Mouse (Mus musculus): ENCODE results near the gene Pwwp2b.

DNA sequence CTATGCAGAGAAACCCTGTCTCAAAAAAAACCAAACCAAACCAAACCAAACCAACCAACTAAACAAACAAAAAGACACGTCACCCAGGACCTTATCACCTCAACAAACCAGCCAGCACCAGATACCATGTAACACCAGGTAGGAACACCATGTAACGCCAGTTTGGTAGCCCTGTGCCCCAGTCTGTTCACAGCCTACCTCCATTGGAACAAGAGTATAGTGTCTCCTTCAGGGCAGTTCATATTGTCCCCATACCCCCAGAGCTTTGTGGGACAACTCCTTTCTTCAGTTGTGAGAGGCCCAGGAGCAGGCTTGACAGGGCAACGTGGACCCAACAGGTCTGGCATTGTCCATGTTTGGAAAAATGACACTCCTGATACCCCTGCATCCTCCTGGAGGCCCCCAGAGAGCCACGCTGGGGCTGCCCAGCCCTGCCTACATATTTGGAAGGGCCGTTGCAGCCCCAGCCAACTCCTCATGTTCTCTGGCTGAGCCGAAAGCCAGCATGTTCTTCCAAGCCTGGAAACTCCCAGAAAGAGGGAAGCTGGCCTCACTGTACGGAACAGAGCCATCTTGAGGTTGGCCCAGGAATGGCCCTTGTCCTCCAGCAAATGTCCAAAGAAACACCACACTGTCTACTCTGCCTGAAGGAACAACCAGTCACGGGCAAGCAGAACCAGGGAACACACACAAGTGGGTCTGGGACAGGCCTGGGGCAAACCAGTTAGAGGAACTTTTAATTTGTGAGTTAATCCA is 60.0 kb downstream of the Pwwp2b start:
- TF ChIP-seq CTCF (IDR thresholded peaks at IDR 0.05; ENCODE audit: control insufficient read depth, insufficient read depth, low read length) (no peak), POLR2A (IDR thresholded peaks at IDR 0.05; ENCODE audit: borderline replicate concordance, control insufficient read depth, low read depth, low read length) (no peak)

Data from bone marrow, adult 2 months (tissue).